In genomic region chr17:56040857-56041163, GRCm38 (mm10) we compare ENCODE assay signal across 8 mouse cellular contexts. TPM values are rescaled to one million over a fixed set of nuclear protein-coding genes. Genes with fewer than 3 reads are reported as not detected.
DNase-seq lines count a peak whose midpoint lies in the region; ATAC-seq and TF ChIP-seq lines count a peak whose summit lies in the region.

No protein-coding gene starts in this region.

- no peaks in the 10 kb centered on the region for H3K9me3 ChIP-seq in hindbrain, embryonic 15.5 days
- no peaks in the 10 kb centered on the region for H3K9me3 ChIP-seq in midbrain, embryonic 14.5 days (ENCODE audit: control insufficient read depth, low read length)

- peak overlapping the region; percentile 40; the same call in 1 of the 2 replicates for H3K4me3 ChIP-seq in kidney, adult 2 months (ENCODE audit: insufficient read depth, low read depth, low read length)
- peak overlapping the region; percentile 69 for H3K4me3 ChIP-seq in bone marrow macrophage, adult 2 months (ENCODE audit: insufficient read depth, low read length)
- H3K4me3 ChIP-seq in hindbrain, embryonic 15.5 days: peak overlapping the region; percentile 77
- H3K4me3 ChIP-seq in midbrain, embryonic 14.5 days (replicated peaks; ENCODE audit: low read depth, low read length): peak overlapping the region; percentile 77

- H3K9ac ChIP-seq in hindbrain, embryonic 15.5 days: peak overlapping the region; percentile 61
- peak overlapping the region; percentile 60 for H3K9ac ChIP-seq in midbrain, embryonic 14.5 days (replicated peaks; ENCODE audit: low read length)

- no peaks in the 10 kb centered on the region for H3K36me3 ChIP-seq in kidney, adult 2 months (ENCODE audit: control insufficient read depth, insufficient read depth, low read length)
- H3K36me3 ChIP-seq in hindbrain, embryonic 15.5 days: no peaks in the 10 kb centered on the region
- peaks cover 2% of the 10 kb centered on the region; the same call in 1 of the 2 replicates for H3K36me3 ChIP-seq in midbrain, embryonic 14.5 days (ENCODE audit: control insufficient read depth, insufficient read depth, low read length)

- DNase-seq in kidney, adult 2 months: no peak
- DNase-seq in kidney, postnatal 14 days: no peak
- no peak for DNase-seq in midbrain, embryonic 14.5 days
- no peak for DNase-seq in adrenal gland, adult 8-10 months
- DNase-seq in ovary, postnatal 10 days (ENCODE audit: low spot score): no peak
- no peak for DNase-seq in adrenal gland, adult 18-20 months (ENCODE audit: low spot score in 2 of 2)

- no peaks in the 10 kb centered on the region for H3K27me3 ChIP-seq in kidney, adult 2 months (replicated peaks; ENCODE audit: control insufficient read depth, insufficient read depth, low read length)
- no peaks in the 10 kb centered on the region for H3K27me3 ChIP-seq in hindbrain, embryonic 15.5 days
- no peaks in the 10 kb centered on the region for H3K27me3 ChIP-seq in midbrain, embryonic 14.5 days (ENCODE audit: control insufficient read depth, insufficient read depth, low read length)

- no peaks in the 10 kb centered on the region; the same call in 1 of the 2 replicates for H3K4me1 ChIP-seq in kidney, adult 2 months (ENCODE audit: control insufficient read depth, insufficient read depth, low read length)
- H3K4me1 ChIP-seq in bone marrow macrophage, adult 2 months (ENCODE audit: control insufficient read depth, insufficient read depth, low read length): peaks cover 16% of the 10 kb centered on the region
- peaks cover 14% of the 10 kb centered on the region for H3K4me1 ChIP-seq in hindbrain, embryonic 15.5 days (replicated peaks)
- peaks cover 8% of the 10 kb centered on the region; the same call in 1 of the 2 replicates for H3K4me1 ChIP-seq in midbrain, embryonic 14.5 days (ENCODE audit: control insufficient read depth, insufficient read depth, low read length)

- TF ChIP-seq CTCF in kidney, adult 2 months (conservative IDR thresholded peaks at IDR 0.05; ENCODE audit: insufficient read depth, insufficient read length, low read depth, low read length): no peak
- TF ChIP-seq CTCF in bone marrow macrophage, adult 2 months (IDR thresholded peaks at IDR 0.05; ENCODE audit: low read depth, low read length): no peak

- H3K27ac ChIP-seq in kidney, adult 2 months (ENCODE audit: insufficient read depth, low read depth, low read length): no peak overlapping the region
- H3K27ac ChIP-seq in bone marrow macrophage, adult 2 months (ENCODE audit: insufficient read depth, low read depth, low read length): 0 out of 2 replicates have a peak overlapping the region, but pooled peaks have one; percentile 11
- no peak overlapping the region for H3K27ac ChIP-seq in hindbrain, embryonic 15.5 days (replicated peaks)
- no peak overlapping the region for H3K27ac ChIP-seq in midbrain, embryonic 14.5 days (replicated peaks; ENCODE audit: low read depth, low read length)

- no peak for ATAC-seq in hindbrain, embryonic 15.5 days (ENCODE audit: low FRiP score, low read depth)
- no peak for ATAC-seq in midbrain, embryonic 14.5 days (ENCODE audit: low FRiP score, low TSS enrichment)

- no peak for TF ChIP-seq POLR2A in kidney, adult 2 months (IDR thresholded peaks at IDR 0.05; ENCODE audit: low read depth, low read length)
- no peak for TF ChIP-seq POLR2A in bone marrow macrophage, adult 2 months (IDR thresholded peaks at IDR 0.05; ENCODE audit: borderline replicate concordance, low read depth, low read length)

- H3K4me2 ChIP-seq in hindbrain, embryonic 15.5 days: peak overlapping the region; percentile 92
- H3K4me2 ChIP-seq in midbrain, embryonic 14.5 days (ENCODE audit: low read length): peak overlapping the region; percentile 91

- under 1% methylated on average over 12 of the region's 12 CpGs for WGBS in kidney, adult 2 months
- WGBS in hindbrain, embryonic 15.5 days: 2% methylated on average over 12 of the region's 12 CpGs
- WGBS in midbrain, embryonic 14.5 days: 3% methylated on average over 12 of the region's 12 CpGs

RNA-seq across cellular contexts. Expression of gene Chaf1a, which starts 0.6 kb away (rescaled TPM):
- polyA plus RNA-seq in kidney, adult 2 months (2012; rRNA removed): 1.0 and 1.2 TPM in 2 replicates
- polyA plus RNA-seq in bone marrow macrophage, adult 2 months (2012; ENCODE audit: insufficient read depth, insufficient read length, missing spikeins): 11.5 and 14.1 TPM in 2 replicates
- 7.6 and 7.8 TPM in 2 replicates for polyA plus RNA-seq in hindbrain, embryonic 15.5 days (2015; fragmentation: Nextera tagmentation; extraction: Ambion mirVana)
- 3.3 and 4.8 TPM in 2 replicates for polyA plus RNA-seq in midbrain, embryonic 14.5 days (2014; fragmentation: Nextera tagmentation; extraction: Ambion mirVana)
- total RNA-seq in adrenal gland, adult 8-10 months (2022): 1 to 10 TPM; 3.8 to 6.0 (median 4.3) TPM
- 1 to 10 TPM; 2.1 to 2.3 TPM for total RNA-seq in adrenal gland, adult 18-20 months (2021)

RNA-seq across cellular contexts. Expression of gene Sh3gl1, which starts 4.4 kb away (rescaled TPM):
- 48.7 and 56.7 TPM in 2 replicates for polyA plus RNA-seq in kidney, adult 2 months (2012; rRNA removed)
- 98.2 and 99.0 TPM in 2 replicates for polyA plus RNA-seq in bone marrow macrophage, adult 2 months (2012; ENCODE audit: insufficient read depth, insufficient read length, missing spikeins)
- polyA plus RNA-seq in hindbrain, embryonic 15.5 days (2015; fragmentation: Nextera tagmentation; extraction: Ambion mirVana): 108 and 111 TPM in 2 replicates
- polyA plus RNA-seq in midbrain, embryonic 14.5 days (2014; fragmentation: Nextera tagmentation; extraction: Ambion mirVana): 96.2 and 96.3 TPM in 2 replicates
- total RNA-seq in adrenal gland, adult 8-10 months (2022): 10 to 100 TPM; 44.3 to 52.5 (median 49.9) TPM
- 10 to 100 TPM; 38.3 to 39.0 TPM for total RNA-seq in adrenal gland, adult 18-20 months (2021)

RNA-seq across cellular contexts. Expression of gene Ubxn6, which starts 34.0 kb away (rescaled TPM):
- 75.6 and 90.3 TPM in 2 replicates for polyA plus RNA-seq in kidney, adult 2 months (2012; rRNA removed)
- polyA plus RNA-seq in bone marrow macrophage, adult 2 months (2012; ENCODE audit: insufficient read depth, insufficient read length, missing spikeins): 55.7 and 67.6 TPM in 2 replicates
- 76.1 and 77.1 TPM in 2 replicates for polyA plus RNA-seq in hindbrain, embryonic 15.5 days (2015; fragmentation: Nextera tagmentation; extraction: Ambion mirVana)
- polyA plus RNA-seq in midbrain, embryonic 14.5 days (2014; fragmentation: Nextera tagmentation; extraction: Ambion mirVana): 74.9 and 79.5 TPM in 2 replicates
- total RNA-seq in adrenal gland, adult 8-10 months (2022): 10 to 100 TPM; 67.6 to 93.5 (median 82.6) TPM
- 10 to 100 TPM; 63.6 to 77.6 TPM for total RNA-seq in adrenal gland, adult 18-20 months (2021)

RNA-seq across cellular contexts. Expression of gene Mpnd, which starts 35.3 kb away (rescaled TPM):
- polyA plus RNA-seq in kidney, adult 2 months (2012; rRNA removed): 98.3 and 116 TPM in 2 replicates
- polyA plus RNA-seq in bone marrow macrophage, adult 2 months (2012; ENCODE audit: insufficient read depth, insufficient read length, missing spikeins): 41.5 and 52.8 TPM in 2 replicates
- polyA plus RNA-seq in hindbrain, embryonic 15.5 days (2015; fragmentation: Nextera tagmentation; extraction: Ambion mirVana): 145 and 149 TPM in 2 replicates
- 164 and 169 TPM in 2 replicates for polyA plus RNA-seq in midbrain, embryonic 14.5 days (2014; fragmentation: Nextera tagmentation; extraction: Ambion mirVana)
- total RNA-seq in adrenal gland, adult 8-10 months (2022): 100 to 1,000 TPM; 101 to 119 (median 110) TPM
- total RNA-seq in adrenal gland, adult 18-20 months (2021): 10 to 100 TPM; 68.1 to 97.5 TPM

RNA-seq across cellular contexts. Expression of gene Stap2, which starts 35.4 kb away (rescaled TPM):
- polyA plus RNA-seq in kidney, adult 2 months (2012; rRNA removed): 20.1 and 22.6 TPM in 2 replicates
- polyA plus RNA-seq in bone marrow macrophage, adult 2 months (2012; ENCODE audit: insufficient read depth, insufficient read length, missing spikeins): 0.98 and 1.5 TPM in 2 replicates
- 6.2 and 6.5 TPM in 2 replicates for polyA plus RNA-seq in hindbrain, embryonic 15.5 days (2015; fragmentation: Nextera tagmentation; extraction: Ambion mirVana)
- polyA plus RNA-seq in midbrain, embryonic 14.5 days (2014; fragmentation: Nextera tagmentation; extraction: Ambion mirVana): 5.1 and 5.5 TPM in 2 replicates
- total RNA-seq in adrenal gland, adult 8-10 months (2022): 1 to 10 TPM; 4.8 to 9.3 (median 6.8) TPM
- total RNA-seq in adrenal gland, adult 18-20 months (2021): 1 to 10 TPM; 5.1 to 5.4 TPM
